Mouse (Mus musculus): ENCODE measurements at regions not wholly inside any gene's neighbourhood (a gene's known extent, or its start where the extent isn't known, plus 50 kb on each side); places are given as distances from the start of the nearest gene placed in this dataset.

GRCm38 (mm10) chr7:136809576-136809975, 84.8 kb upstream of the Mgmt start:
- no peak for ATAC-seq (replicated peaks; ENCODE audit: poor library complexity, severe bottlenecking)

- ATAC-seq (replicated peaks; ENCODE audit: poor library complexity, severe bottlenecking), result no peak
Observed at GRCm38 (mm10) chr7:136813691-136814325, 80.6 kb upstream of the Mgmt start.

GRCm38 (mm10) chr7:136814751-136815150, 79.7 kb upstream of the Mgmt start:
- no peak for ATAC-seq (replicated peaks; ENCODE audit: poor library complexity, severe bottlenecking)

- ATAC-seq (replicated peaks; ENCODE audit: poor library complexity, severe bottlenecking), result no peak
Observed at GRCm38 (mm10) chr7:136820291-136820690, 74.1 kb upstream of the Mgmt start.

- ATAC-seq (replicated peaks; ENCODE audit: poor library complexity, severe bottlenecking), result no peak
Observed at GRCm38 (mm10) chr7:136825647-136826046, 68.8 kb upstream of the Mgmt start.

GRCm38 (mm10) chr7:136829621-136830313, 64.6 kb upstream of the Mgmt start:
- ATAC-seq (replicated peaks; ENCODE audit: poor library complexity, severe bottlenecking), result no peak

- ATAC-seq (replicated peaks; ENCODE audit: poor library complexity, severe bottlenecking), result no peak
Observed at GRCm38 (mm10) chr7:136832419-136832818, 62.0 kb upstream of the Mgmt start.

- no peak for ATAC-seq (replicated peaks; ENCODE audit: poor library complexity, severe bottlenecking)
Observed at GRCm38 (mm10) chr7:136838971-136839370, 55.4 kb upstream of the Mgmt start.

- ATAC-seq (replicated peaks; ENCODE audit: poor library complexity, severe bottlenecking), result no peak
Observed at GRCm38 (mm10) chr7:136840224-136840623, 54.2 kb upstream of the Mgmt start.

GRCm38 (mm10) chr7:136842751-136843150, 51.7 kb upstream of the Mgmt start:
- ATAC-seq (replicated peaks; ENCODE audit: poor library complexity, severe bottlenecking), result no peak

GRCm38 (mm10) chr7:136844282-136844681, 50.1 kb upstream of the Mgmt start:
- no peak for ATAC-seq (replicated peaks; ENCODE audit: poor library complexity, severe bottlenecking)

All from granulocyte monocyte progenitor cell, adult 5-6 weeks (primary cell).